Mouse (Mus musculus) liver, embryonic 11.5 days (tissue): Measurements from ENCODE around the gene Gm12789. TPM values are rescaled to one million over a fixed set of nuclear protein-coding genes. Genes with fewer than 3 reads are reported as not detected.

Experiments
- polyA plus RNA-seq: library from polyadenylated mRNA; unstranded; fragments of >200 nt; fragmentation: Nextera tagmentation; extraction: Ambion mirVana; gene quantifications from 2 replicates; pipeline ENCODE4 v1.2.1, GENCODE M21; 2014

Gm12789 gene
- polyA plus RNA-seq, 1 experiment from 2014 or later, result not detected

Other genes starting within 250 kb of the Gm12789 start
- not detected in 2 replicates for gene B020004J07Rik, start 142.6 kb upstream of the Gm12789 start, polyA plus RNA-seq
- not detected in 2 replicates for gene C130073F10Rik, start 92.8 kb upstream of the Gm12789 start, polyA plus RNA-seq
- gene Gm12800, start 77.5 kb upstream of the Gm12789 start, polyA plus RNA-seq, result not detected in 2 replicates
- not detected in 2 replicates for gene Gm12794, start 46.2 kb upstream of the Gm12789 start, polyA plus RNA-seq
- gene Gm12790, start 5.6 kb upstream of the Gm12789 start, polyA plus RNA-seq, result not detected in 2 replicates
- gene Pde4b, start 100.9 kb downstream of the Gm12789 start, polyA plus RNA-seq, result 9.2 and 11.5 TPM in 2 replicates